Mouse (Mus musculus) lung, embryonic 16.5 days (tissue): ENCODE results near the gene Slc25a41. TPM values are rescaled to one million over a fixed set of nuclear protein-coding genes. Genes with fewer than 3 reads are reported as not detected.

Source experiments
- ATAC-seq: fragments of 200-750 bp; cut with Nextera tagmentation; 2 replicates; pipeline ENCODE4 v1.8.0; 2017; ENCODE audit warnings: low read depth, mild to moderate bottlenecking, moderate library complexity
- H3K27ac ChIP-seq: fragments of 300-500 bp; sonication (generic); 2 replicates; pipeline ENCODE4 v1.5.1; 2014; ENCODE audit warnings: mild to moderate bottlenecking, control low read depth, low read length
- H3K27me3 ChIP-seq: fragments of 300-500 bp; sonication (generic); 2 replicates; pipeline ENCODE4 v1.6.1; 2014; ENCODE audit warnings: low read depth, low read length, mixed read lengths; ENCODE audit not compliant: control insufficient read depth, insufficient read depth
- H3K36me3 ChIP-seq: fragments of 300-500 bp; sonication (generic); 2 replicates; pipeline ENCODE4 v1.6.1; 2014; ENCODE audit warnings: low read length; ENCODE audit not compliant: control insufficient read depth, insufficient read depth
- H3K4me1 ChIP-seq: fragments of 300-500 bp; sonication (generic); replicated peaks from 2 replicates; pipeline ENCODE4 v1.6.1; 2014; ENCODE audit warnings: low read length, mixed read lengths; ENCODE audit not compliant: control insufficient read depth, insufficient read depth
- H3K4me2 ChIP-seq: fragments of 300-500 bp; sonication (generic); 2 replicates; pipeline ENCODE4 v1.6.1; 2014; ENCODE audit warnings: low read depth, low read length, control low read depth
- H3K4me3 ChIP-seq: fragments of 300-500 bp; sonication (generic); 2 replicates; pipeline ENCODE4 v1.5.1; 2014; ENCODE audit warnings: mild to moderate bottlenecking, low read length, control low read depth
- H3K9ac ChIP-seq: fragments of 300-500 bp; sonication (generic); 2 replicates; pipeline ENCODE4 v1.6.1; 2014; ENCODE audit warnings: low read length, control low read depth
- H3K9me3 ChIP-seq: fragments of 300-500 bp; sonication (generic); 2 replicates; pipeline ENCODE4 v1.6.1; 2016; ENCODE audit warnings: low read length; ENCODE audit not compliant: control insufficient read depth
- WGBS: fragments of 180-500 bp; shearing (Covaris S2); extraction: QIAGEN DNeasy Blood & Tissue Kit; methylation state at CpG from one replicate; pipeline ENCODE4 v1.1.7; 2014; 5-methylcytosine and 5-hydroxymethylcytosine counted together
- polyA plus RNA-seq: library from polyadenylated mRNA; unstranded; fragments of >200 nt; fragmentation: Nextera tagmentation; extraction: Ambion mirVana; gene quantifications from 2 replicates; pipeline ENCODE4 v1.2.1, GENCODE M21; 2015

The Slc25a41 gene
- polyA plus RNA-seq, 1 experiment from 2014 or later = not detected

DNA sequence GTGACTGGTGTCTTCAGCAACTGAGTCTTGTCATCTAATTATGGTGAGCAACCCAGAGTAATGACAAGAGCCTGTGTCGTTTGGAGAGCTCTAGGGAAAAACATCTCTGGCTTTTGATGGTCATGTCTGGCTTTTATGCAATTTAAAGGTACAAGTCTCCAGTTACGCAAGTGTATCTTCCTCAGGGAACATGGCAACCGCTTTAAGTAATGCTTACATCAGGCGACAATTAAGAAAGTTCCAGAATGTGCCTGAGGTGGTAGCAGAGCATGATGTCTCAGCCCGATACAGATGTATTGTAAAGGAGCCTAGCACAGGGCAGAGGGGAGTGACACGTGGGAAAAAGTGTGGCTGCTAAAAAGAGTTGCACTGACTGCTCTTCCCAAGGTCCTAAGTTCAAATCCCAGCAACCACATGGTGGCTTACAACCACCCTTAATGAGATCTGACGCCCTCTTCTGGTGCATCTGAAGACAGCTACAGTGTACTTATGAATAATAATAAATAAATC is 52.5 kb downstream of the Slc25a41 start:
- 70% methylated on average over 7 of the region's 7 CpGs for WGBS
- H3K27ac ChIP-seq = no peak overlapping the region
- peaks cover 14% of the 10 kb centered on the region for H3K36me3 ChIP-seq
- H3K4me3 ChIP-seq = peak overlapping the region; percentile 96
- peak overlapping the region; percentile 79 for H3K4me2 ChIP-seq
- peaks cover 7% of the 10 kb centered on the region; the same call in 1 of the 2 replicates for H3K4me1 ChIP-seq
- H3K9ac ChIP-seq = peak overlapping the region; percentile 80
- ATAC-seq = no peak
- H3K9me3 ChIP-seq = no peaks in the 10 kb centered on the region
- H3K27me3 ChIP-seq = no peaks in the 10 kb centered on the region

DNA sequence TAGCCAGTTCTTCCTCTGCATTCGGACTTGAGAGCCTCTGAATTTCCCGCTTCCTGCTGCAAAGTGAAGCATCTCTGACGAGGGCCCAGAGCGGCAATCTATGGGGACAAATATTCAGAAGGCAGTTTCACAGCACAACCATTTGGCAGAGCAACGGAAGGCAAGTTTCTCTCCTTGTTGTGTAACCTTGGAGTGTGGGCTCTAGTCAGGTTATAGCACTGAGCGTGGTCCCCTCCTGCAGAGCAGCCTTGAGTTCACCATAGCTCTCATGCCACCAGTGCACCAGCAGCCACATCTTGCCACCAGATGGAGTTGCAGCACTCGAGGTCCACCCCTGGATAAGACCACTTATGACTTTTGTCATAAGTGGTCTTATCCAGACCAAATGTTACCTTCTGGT is 53.0 kb downstream of the Slc25a41 start:
- ATAC-seq = no peak
- H3K4me1 ChIP-seq = peaks cover 7% of the 10 kb centered on the region; the same call in 1 of the 2 replicates
- 84% methylated on average over 7 of the region's 7 CpGs for WGBS
- peaks cover 8% of the 10 kb centered on the region for H3K36me3 ChIP-seq
- H3K9ac ChIP-seq = no peak overlapping the region
- no peaks in the 10 kb centered on the region for H3K9me3 ChIP-seq
- H3K27me3 ChIP-seq = no peaks in the 10 kb centered on the region
- no peak overlapping the region for H3K4me3 ChIP-seq
- H3K27ac ChIP-seq = no peak overlapping the region
- H3K4me2 ChIP-seq = no peak overlapping the region

DNA sequence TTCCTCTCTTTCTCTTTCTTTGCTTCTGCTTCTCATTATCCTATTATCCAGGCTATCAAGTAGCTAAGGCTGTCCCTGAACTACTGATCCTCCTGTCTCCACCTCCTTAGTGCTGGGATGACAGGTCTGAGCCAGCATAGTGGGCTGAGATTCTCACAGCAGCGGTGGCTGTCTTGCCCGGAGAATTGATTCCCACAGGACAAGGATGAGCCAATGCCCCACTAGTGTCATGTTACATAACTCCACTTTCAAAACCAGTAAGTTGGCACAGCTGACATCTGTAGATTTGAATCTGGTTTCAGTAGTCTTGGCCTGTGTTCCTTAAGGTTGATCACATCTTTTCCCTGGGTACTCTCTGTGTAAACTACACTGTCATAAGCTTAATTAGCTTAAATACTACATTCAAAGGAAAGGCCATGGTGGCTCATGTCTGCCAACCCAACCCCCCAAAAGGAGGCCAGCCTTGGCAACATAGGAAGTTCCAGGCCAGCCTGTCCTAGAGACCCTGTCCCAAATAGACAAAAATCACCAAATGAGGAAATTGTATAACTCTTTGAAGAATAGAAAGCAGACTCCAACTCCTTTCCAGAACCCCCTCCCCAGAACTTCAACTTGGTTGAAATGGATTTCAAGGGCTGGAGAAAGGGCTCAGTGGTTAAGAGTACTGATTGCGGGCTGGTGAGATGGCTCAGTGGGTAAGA is 55.2 kb downstream of the Slc25a41 start:
- Histone ChIP-seq H3K9me3 (no peaks in the 10 kb centered on the region), H3K27ac (no peak overlapping the region), H3K27me3 (no peaks in the 10 kb centered on the region), H3K9ac (no peak overlapping the region), H3K4me2 (no peak overlapping the region), H3K36me3 (no peaks in the 10 kb centered on the region), H3K4me1 (peaks cover 6% of the 10 kb centered on the region; the same call in 1 of the 2 replicates), H3K4me3 (no peak overlapping the region)
- ATAC-seq = no peak
- WGBS = 74% methylated on average over 3 of the region's 3 CpGs

DNA sequence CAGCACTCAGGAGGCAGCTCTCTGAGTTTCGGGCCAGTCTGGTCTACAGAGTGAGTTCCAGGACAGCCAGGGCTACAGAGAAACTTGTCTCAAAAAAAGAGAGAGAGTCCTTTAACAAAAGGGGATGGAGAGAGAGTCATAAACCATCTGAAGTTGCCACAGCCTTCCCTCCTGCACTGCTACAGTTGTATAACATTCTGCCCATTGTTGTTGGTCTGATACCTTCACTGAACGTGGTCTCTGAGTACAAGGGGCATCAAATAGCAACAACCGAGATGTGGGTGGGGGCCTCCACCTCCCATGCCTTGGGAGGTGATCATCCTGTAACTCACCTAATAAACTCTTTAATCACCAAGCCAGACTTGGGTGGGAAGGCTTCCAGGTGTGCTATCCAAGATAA is 55.8 kb downstream of the Slc25a41 start:
- no peak overlapping the region for H3K27ac ChIP-seq
- 70% methylated on average over 3 of the region's 3 CpGs for WGBS
- H3K4me1 ChIP-seq = peaks cover under 1% of the 10 kb centered on the region; the same call in 1 of the 2 replicates
- no peak overlapping the region for H3K4me3 ChIP-seq
- no peaks in the 10 kb centered on the region for H3K9me3 ChIP-seq
- ATAC-seq = no peak
- H3K4me2 ChIP-seq = no peak overlapping the region
- no peaks in the 10 kb centered on the region for H3K36me3 ChIP-seq
- no peak overlapping the region for H3K9ac ChIP-seq
- H3K27me3 ChIP-seq = no peaks in the 10 kb centered on the region

DNA sequence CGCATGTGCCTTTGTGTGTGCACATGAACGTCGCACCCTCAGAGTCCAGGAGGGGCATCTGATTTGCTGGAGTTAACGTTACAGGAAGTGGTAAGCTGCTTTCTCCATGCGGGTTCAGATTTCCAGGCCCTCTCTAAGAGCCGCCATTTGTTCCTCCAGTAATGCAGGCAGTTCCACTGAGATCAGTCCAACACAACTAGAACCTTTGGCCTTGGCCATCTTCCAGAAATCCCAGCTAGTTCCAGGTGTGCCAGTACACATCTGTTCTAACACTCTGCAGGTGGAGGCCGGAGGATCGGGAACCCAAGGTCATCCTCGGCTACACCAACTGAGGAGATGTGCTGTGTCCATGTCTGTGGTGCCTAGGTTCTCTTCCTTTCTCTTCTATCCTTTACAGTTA is 56.6 kb downstream of the Slc25a41 start:
- WGBS = 73% methylated on average over 9 of the region's 9 CpGs
- ATAC-seq = no peak
- Histone ChIP-seq H3K9ac (no peak overlapping the region), H3K36me3 (no peaks in the 10 kb centered on the region), H3K4me3 (no peak overlapping the region), H3K4me1 (no peaks in the 10 kb centered on the region), H3K9me3 (no peaks in the 10 kb centered on the region), H3K4me2 (no peak overlapping the region), H3K27me3 (no peaks in the 10 kb centered on the region), H3K27ac (no peak overlapping the region)

Other genes with a start within 250 kb of the Slc25a41 start
- gene Rfx2, start 210.6 kb downstream of the Slc25a41 start, polyA plus RNA-seq = 6.7 and 6.9 TPM in 2 replicates
- not detected in 2 replicates for gene Acsbg2, start 167.2 kb downstream of the Slc25a41 start, polyA plus RNA-seq
- gene 1700061G19Rik, start 166.2 kb downstream of the Slc25a41 start, polyA plus RNA-seq = 0.43 and 0.53 TPM in 2 replicates
- 34.8 and 40.6 TPM in 2 replicates for gene Mllt1, start 106.2 kb downstream of the Slc25a41 start, polyA plus RNA-seq
- 0.09 TPM in 1 of 2 replicates, not detected in the other for gene Acer1, start 59.5 kb downstream of the Slc25a41 start, polyA plus RNA-seq
- 113 and 124 TPM in 2 replicates for gene Clpp, start 51.3 kb downstream of the Slc25a41 start, polyA plus RNA-seq
- gene Alkbh7, start 44.3 kb downstream of the Slc25a41 start, polyA plus RNA-seq = 41.3 and 42.6 TPM in 2 replicates
- not detected in 2 replicates for gene Pspn, start 41.6 kb downstream of the Slc25a41 start, polyA plus RNA-seq
- 60.0 and 61.3 TPM in 2 replicates for gene Gtf2f1, start 30.4 kb downstream of the Slc25a41 start, polyA plus RNA-seq
- gene Gm17949, start 30.2 kb downstream of the Slc25a41 start, polyA plus RNA-seq = 0.63 and 1.0 TPM in 2 replicates
- 21.3 and 23.7 TPM in 2 replicates for gene Khsrp, start 10.1 kb downstream of the Slc25a41 start, polyA plus RNA-seq
- gene Crb3, start 17.5 kb upstream of the Slc25a41 start, polyA plus RNA-seq = 62.6 and 63.1 TPM in 2 replicates
- gene Slc25a23, start 18.2 kb upstream of the Slc25a41 start, polyA plus RNA-seq = 8.1 and 9.6 TPM in 2 replicates
- 5.4 and 5.8 TPM in 2 replicates for gene Dennd1c, start 36.9 kb upstream of the Slc25a41 start, polyA plus RNA-seq
- gene Tubb4a, start 46.1 kb upstream of the Slc25a41 start, polyA plus RNA-seq = 12.3 and 15.0 TPM in 2 replicates
- 7.3 and 8.5 TPM in 2 replicates for gene Tnfsf9, start 63.7 kb upstream of the Slc25a41 start, polyA plus RNA-seq
- gene Cd70, start 108.1 kb upstream of the Slc25a41 start, polyA plus RNA-seq = not detected in 2 replicates
- 0.26 and 0.29 TPM in 2 replicates for gene Tnfsf14, start 152.5 kb upstream of the Slc25a41 start, polyA plus RNA-seq
- gene C3, start 186.5 kb upstream of the Slc25a41 start, polyA plus RNA-seq = 3.2 and 8.4 TPM in 2 replicates
- 41.0 and 44.2 TPM in 2 replicates for gene Gpr108, start 206.8 kb upstream of the Slc25a41 start, polyA plus RNA-seq
- 53.1 and 54.1 TPM in 2 replicates for gene Trip10, start 207.8 kb upstream of the Slc25a41 start, polyA plus RNA-seq
- gene Vav1, start 237.4 kb upstream of the Slc25a41 start, polyA plus RNA-seq = 3.9 and 6.4 TPM in 2 replicates